Mouse (Mus musculus) B cell, adult (primary cell): ENCODE data around the gene Pomgnt1. TPM values are rescaled to one million over a fixed set of nuclear protein-coding genes. Genes with fewer than 3 reads are reported as not detected.

ENCODE experiments used
- total RNA-seq: library from RNA; stranded (reverse); gene quantifications from 4 replicates; pipeline ENCODE4 v1.2.4, GENCODE M21; 2023; ENCODE audit not compliant: inconsistent age

The Pomgnt1 gene
- 36.4 to 39.4 TPM (median 37.0 TPM) in 4 replicates for total RNA-seq

DNA sequence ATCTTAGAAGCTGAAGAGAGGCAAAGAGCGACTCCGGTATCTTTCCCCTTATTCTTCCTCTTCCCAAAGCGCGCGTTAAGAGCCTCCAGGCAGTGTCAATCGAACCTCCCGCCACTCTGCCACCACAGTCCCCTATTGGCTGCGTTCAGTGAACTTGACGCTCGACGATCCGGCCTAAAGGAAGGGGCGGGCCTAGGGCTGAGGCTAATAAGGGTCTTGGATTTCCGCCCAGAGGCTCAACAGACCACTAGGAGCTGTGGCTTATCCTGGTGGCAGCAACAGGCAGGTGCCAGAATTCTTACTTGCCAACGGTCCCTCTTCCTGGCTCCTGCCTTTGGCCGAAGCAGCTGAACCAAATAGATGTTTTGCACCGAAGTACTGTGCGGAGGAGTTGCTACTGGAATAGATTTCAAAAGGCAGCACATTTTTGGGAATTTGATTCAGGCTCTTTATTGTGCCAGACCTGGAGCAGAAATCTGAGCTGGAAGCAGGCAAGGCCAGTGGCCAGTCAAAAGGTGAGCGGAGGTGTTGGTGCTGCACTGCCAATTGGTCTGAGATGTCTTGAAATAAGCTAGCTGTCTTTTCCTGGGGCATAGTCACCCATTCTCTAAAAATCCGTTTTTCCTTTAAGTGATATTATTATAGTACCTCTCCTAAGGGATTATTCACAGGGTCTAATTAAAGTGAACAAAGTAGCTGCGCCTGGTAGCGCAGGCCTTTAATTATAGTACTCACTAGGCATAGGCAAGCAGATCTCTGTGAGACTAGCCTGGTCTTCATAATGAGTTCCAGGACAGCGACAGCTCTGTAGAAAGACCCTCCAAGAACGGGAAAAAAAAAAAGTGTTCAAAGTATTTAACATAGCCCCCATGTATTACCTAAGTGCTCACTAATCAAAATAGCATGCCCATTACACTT is at the start of gene Pomgnt1, which contains the start of gene Rad54l:
Gene Pomgnt1, plus strand, starts transcription at position 239 of the 918 bp plus-strand sequence.
Gene Rad54l, minus strand, starts transcription at position 89 of the 918 bp plus-strand sequence.

DNA sequence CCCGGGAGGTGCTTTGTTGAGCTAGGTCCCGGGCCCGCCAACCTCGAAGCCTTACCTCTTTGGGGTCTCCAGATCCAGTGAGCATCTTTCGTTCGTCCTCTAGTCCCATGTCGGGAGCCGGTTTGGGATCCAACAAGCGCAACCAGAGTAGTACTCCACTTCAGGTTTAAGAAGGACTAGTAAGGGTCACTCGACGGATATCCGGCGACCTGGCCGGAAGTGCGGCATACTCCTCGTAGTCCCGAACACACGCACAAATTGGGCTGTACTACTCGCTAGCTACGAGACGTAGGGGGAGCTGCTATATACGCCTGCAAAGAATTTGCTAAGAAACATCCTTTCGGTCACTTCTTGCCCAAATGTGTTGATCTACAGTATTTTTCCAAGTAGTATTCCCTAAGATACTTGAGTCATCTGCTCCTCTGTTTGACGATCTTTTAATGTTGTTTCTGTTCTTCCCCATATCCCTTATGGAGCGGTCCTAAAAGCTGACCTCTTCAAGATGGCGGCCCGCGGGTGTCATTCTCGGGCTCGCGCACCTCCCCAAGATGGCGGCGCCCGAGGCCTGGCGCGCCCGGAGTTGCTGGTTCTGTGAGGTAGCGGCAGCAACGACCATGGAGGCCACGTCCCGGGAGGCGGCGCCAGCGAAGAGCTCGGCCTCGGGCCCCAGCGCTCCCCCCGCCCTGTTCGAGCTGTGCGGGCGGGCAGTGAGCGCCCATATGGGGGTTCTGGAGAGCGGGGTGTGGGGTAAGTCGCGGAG is 48.6 kb upstream of the Pomgnt1 start, which contains the start of the genes Uqcrh and Lrrc41:
Gene Uqcrh, minus strand, starts transcription at position 211 of the 760 bp plus-strand sequence.
Gene Lrrc41, plus strand, starts transcription at position 409 of the 760 bp plus-strand sequence.

GRCm38 (mm10) chr4:116151238-116151637 is 27.6 kb downstream of the Pomgnt1 start, which contains the start of gene Lurap1:
TSS of gene Lurap1 (minus strand) at chr4:116151338.

GRCm38 (mm10) chr4:116167404-116167803 is 43.8 kb downstream of the Pomgnt1 start, which contains the start of gene Tspan1:
TSS of gene Tspan1 (minus strand) at chr4:116167601.

GRCm38 (mm10) chr4:116173072-116173471 is 49.4 kb downstream of the Pomgnt1 start, which contains the start of the genes 1700042G07Rik and Gm49337:
TSS of gene 1700042G07Rik (plus strand) at chr4:116173372.
TSS of gene Gm49337 (plus strand) at chr4:116173384.

Other genes starting within 250 kb of the Pomgnt1 start
- 0.35 to 1.5 TPM (median 0.74 TPM) in 3 of 4 replicates, not detected in the other for gene Kncn, start 239.4 kb upstream of the Pomgnt1 start, total RNA-seq
- not detected in 4 replicates for gene 6430628N08Rik, start 233.2 kb upstream of the Pomgnt1 start, total RNA-seq
- not detected in 4 replicates for gene Dmbx1, start 183.9 kb upstream of the Pomgnt1 start, total RNA-seq
- 34.4 to 38.7 TPM (median 36.7 TPM) in 4 replicates for gene Faah, start 105.9 kb upstream of the Pomgnt1 start, total RNA-seq
- gene Nsun4, start 70.0 kb upstream of the Pomgnt1 start, total RNA-seq: 31.8 to 45.5 TPM (median 37.0 TPM) in 4 replicates
- 254 to 297 TPM (median 280 TPM) in 4 replicates for gene Uqcrh, start 48.8 kb upstream of the Pomgnt1 start, total RNA-seq
- 27.6 to 34.4 TPM (median 30.5 TPM) in 4 replicates for gene Lrrc41, start 48.6 kb upstream of the Pomgnt1 start, total RNA-seq
- 1.8 to 2.4 TPM (median 2.2 TPM) in 4 replicates for gene Rad54l, start 150 bp upstream of the Pomgnt1 start, total RNA-seq
- gene Lurap1, start 27.5 kb downstream of the Pomgnt1 start, total RNA-seq: 3.0 to 7.8 TPM (median 3.6 TPM) in 4 replicates
- not detected in 4 replicates for gene Tspan1, start 43.8 kb downstream of the Pomgnt1 start, total RNA-seq
- not detected in 4 replicates for gene 1700042G07Rik, start 49.5 kb downstream of the Pomgnt1 start, total RNA-seq
- gene Gm49337, start 49.5 kb downstream of the Pomgnt1 start, total RNA-seq: not detected in 4 replicates
- gene Pik3r3, start 97.8 kb downstream of the Pomgnt1 start, total RNA-seq: 1.4 to 2.6 TPM (median 1.9 TPM) in 4 replicates